Mouse (Mus musculus) kidney, adult 2 months (tissue): ENCODE measurements at regions not wholly inside any gene's neighbourhood (a gene's known extent, or its start where the extent isn't known, plus 50 kb on each side); places are given as distances from the start of the nearest gene placed in this dataset.

ENCODE experiments used
- CTCF ChIP-seq: fragments of 200-500 bp; conservative IDR thresholded peaks from 2 replicates; pipeline ENCODE4 v1.5.1; 2011; ENCODE audit warnings: low read depth, mild to moderate bottlenecking, control low read depth, low read length, moderate library complexity, mixed read lengths; ENCODE audit not compliant: insufficient read depth, insufficient read length
- POLR2A ChIP-seq: fragments of 200-500 bp; IDR thresholded peaks from one replicate; pipeline ENCODE4 v1.6.1; 2011; ENCODE audit warnings: low read depth, low read length, control low read depth

DNA sequence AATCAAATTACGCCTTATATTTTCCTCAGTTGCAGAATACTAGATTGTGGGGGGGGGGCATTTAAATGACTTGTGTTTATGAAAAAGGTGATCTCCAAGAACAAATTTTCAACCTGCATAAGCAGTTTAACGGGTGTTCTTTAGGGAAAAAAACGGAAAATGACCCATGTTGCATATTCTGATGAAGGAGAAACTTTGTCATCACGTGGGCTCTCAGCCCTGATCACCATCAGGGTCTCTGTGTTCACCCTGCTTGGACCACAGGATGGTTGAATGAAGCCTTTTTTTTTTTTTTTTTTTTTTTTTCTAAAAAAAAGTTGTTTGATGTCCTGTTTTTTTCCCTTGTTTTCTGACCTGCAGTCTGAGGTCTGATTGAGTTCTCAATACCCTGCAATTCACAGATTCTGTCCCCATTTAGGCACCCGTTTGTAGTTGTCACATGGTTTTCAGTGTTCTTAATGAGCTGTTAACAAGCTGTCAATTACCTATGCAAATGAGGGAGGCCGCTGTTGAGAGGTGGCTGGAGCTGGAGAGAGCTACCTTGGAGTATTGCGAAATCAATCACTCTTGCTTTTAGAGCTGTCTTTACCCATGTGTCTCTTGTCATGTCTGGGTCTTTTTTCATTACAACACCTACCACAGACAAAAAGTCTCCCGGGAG lies 525.7 kb downstream of the Vrk1 start:
- no peak for TF ChIP-seq CTCF
- no peak for TF ChIP-seq POLR2A
